Mouse (Mus musculus): ENCODE measurements around the gene Fbxl4. TPM values are rescaled to one million over a fixed set of nuclear protein-coding genes. Genes with fewer than 3 reads are reported as not detected.

Fbxl4 gene
- polyA plus RNA-seq, 1 experiment: 5.4 TPM

DNA sequence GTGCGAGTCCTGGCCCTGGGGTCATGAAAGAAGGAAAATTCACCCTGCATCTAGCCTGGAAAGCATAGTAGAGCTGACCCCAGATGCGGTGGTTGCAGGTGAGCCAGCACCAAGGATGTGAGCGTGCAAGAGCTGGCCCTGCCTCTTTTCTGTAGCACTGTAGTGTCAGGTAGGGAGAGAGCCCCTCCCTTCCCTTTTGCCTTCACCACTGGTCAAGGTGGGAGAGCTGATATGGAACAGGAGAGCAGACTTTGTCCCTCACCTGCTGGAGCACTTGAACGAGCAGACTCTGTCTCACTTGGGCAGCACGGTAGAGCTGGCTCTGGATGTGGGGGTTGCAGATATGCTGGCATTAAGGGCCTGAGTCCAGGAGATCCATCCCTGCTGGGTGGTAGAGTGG lies 39.7 kb downstream of the Fbxl4 start:
- no peak overlapping the region for H3K4me2 ChIP-seq (ENCODE audit: low read depth)
- TF ChIP-seq CEBPB (IDR thresholded peaks at IDR 0.05; ENCODE audit: insufficient read depth, poor library complexity, severe bottlenecking) (no peak), POLR2A (IDR thresholded peaks at IDR 0.05; ENCODE audit: insufficient read length, low read depth) (no peak), MYOD1 (IDR thresholded peaks at IDR 0.05; ENCODE audit: control insufficient read depth in 1 of 3, insufficient read length in 2 of 3, low read depth in 2 of 3) (no peak), REST (IDR thresholded peaks at IDR 0.05; ENCODE audit: insufficient read depth, insufficient read length) (no peak), MAX (IDR thresholded peaks at IDR 0.05; ENCODE audit: low read depth) (no peak), USF1 (IDR thresholded peaks at IDR 0.05; ENCODE audit: low read depth) (no peak), POLR2AphosphoS2 (IDR thresholded peaks at IDR 0.05; ENCODE audit: insufficient read length, low read depth) (no peak), MYOG (IDR thresholded peaks at IDR 0.05; ENCODE audit: control insufficient read depth in 1 of 3, insufficient read depth in 1 of 3, insufficient read length in 2 of 3, low read depth in 2 of 3) (no peak), E2F4 (IDR thresholded peaks at IDR 0.05; ENCODE audit: insufficient read depth) (no peak), SRF (IDR thresholded peaks at IDR 0.05; ENCODE audit: control insufficient read depth, insufficient read length, low read depth) (no peak), TCF3 (IDR thresholded peaks at IDR 0.05; ENCODE audit: insufficient read length, low read depth) (no peak), TCF12 (IDR thresholded peaks at IDR 0.05; ENCODE audit: insufficient read depth, poor library complexity, severe bottlenecking) (no peak)
- no peaks in the 10 kb centered on the region for H3K79me2 ChIP-seq (ENCODE audit: control insufficient read depth, insufficient read depth)
- no peak overlapping the region for H3K4me3 ChIP-seq
- H3K27me3 ChIP-seq (ENCODE audit: control insufficient read depth, insufficient read depth, insufficient read length): no peaks in the 10 kb centered on the region
- H3ac ChIP-seq (ENCODE audit: control insufficient read depth, insufficient read length): no peak overlapping the region
- H3K36me3 ChIP-seq (ENCODE audit: control insufficient read depth, insufficient read depth): peaks cover 4% of the 10 kb centered on the region

DNA sequence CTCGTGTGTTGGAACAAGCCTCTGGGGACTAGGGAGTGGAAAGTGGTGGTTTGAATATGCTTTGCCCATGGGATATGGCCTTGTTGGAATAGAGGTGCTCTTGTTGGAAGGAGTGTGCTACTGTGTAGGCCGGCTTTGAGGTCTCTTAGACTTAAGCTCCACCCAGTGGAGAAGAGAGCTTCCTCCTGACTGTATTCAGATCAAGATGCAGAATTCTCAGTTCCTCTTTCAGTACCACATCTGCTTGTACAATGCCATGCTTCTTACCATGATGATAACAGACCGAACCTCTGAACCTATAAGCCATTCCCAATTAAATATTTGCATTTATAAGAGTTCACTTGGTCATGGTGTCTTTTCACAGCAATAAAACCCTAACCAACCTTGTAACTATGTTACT lies 44.7 kb downstream of the Fbxl4 start:
- H3K4me2 ChIP-seq (ENCODE audit: low read depth): no peak overlapping the region
- H3ac ChIP-seq (ENCODE audit: control insufficient read depth, insufficient read length): no peak overlapping the region
- no peaks in the 10 kb centered on the region for H3K27me3 ChIP-seq (ENCODE audit: control insufficient read depth, insufficient read depth, insufficient read length)
- peaks cover 4% of the 10 kb centered on the region for H3K36me3 ChIP-seq (ENCODE audit: control insufficient read depth, insufficient read depth)
- TF ChIP-seq POLR2AphosphoS2 (IDR thresholded peaks at IDR 0.05; ENCODE audit: insufficient read length, low read depth) (no peak), CEBPB (IDR thresholded peaks at IDR 0.05; ENCODE audit: insufficient read depth, poor library complexity, severe bottlenecking) (no peak), E2F4 (IDR thresholded peaks at IDR 0.05; ENCODE audit: insufficient read depth) (no peak)
- no peak overlapping the region for H3K4me3 ChIP-seq
- no peaks in the 10 kb centered on the region for H3K79me2 ChIP-seq (ENCODE audit: control insufficient read depth, insufficient read depth)

DNA sequence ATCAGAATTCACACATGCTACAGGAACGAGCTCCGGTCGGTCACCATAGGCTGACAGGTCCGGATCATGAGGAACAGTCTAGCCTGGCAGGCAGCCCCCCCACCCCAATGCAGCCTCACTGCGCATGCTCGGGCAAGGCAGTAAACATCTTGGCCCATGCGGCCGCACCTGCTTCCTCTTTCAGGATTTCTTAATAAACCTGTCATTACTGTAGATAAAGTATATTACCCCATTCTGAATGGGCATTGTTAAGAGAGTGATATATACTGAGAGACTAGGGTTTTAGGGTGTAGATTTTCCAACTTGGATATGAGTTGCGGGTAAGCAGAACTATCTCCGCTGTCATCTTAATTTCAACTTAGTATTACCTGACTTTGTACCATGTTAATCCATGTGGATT lies 45.6 kb downstream of the Fbxl4 start:
- Histone ChIP-seq H3K79me2 (ENCODE audit: control insufficient read depth, insufficient read depth) (no peaks in the 10 kb centered on the region), H3K4me2 (ENCODE audit: low read depth) (no peak overlapping the region), H3ac (ENCODE audit: control insufficient read depth, insufficient read length) (no peak overlapping the region), H3K36me3 (ENCODE audit: control insufficient read depth, insufficient read depth) (peaks cover 4% of the 10 kb centered on the region), H3K4me3 (no peak overlapping the region), H3K27me3 (ENCODE audit: control insufficient read depth, insufficient read depth, insufficient read length) (no peaks in the 10 kb centered on the region)
- TF ChIP-seq USF1 (IDR thresholded peaks at IDR 0.05; ENCODE audit: low read depth): no peak
- no peak for TF ChIP-seq SRF (IDR thresholded peaks at IDR 0.05; ENCODE audit: control insufficient read depth, insufficient read length, low read depth)
- no peak for TF ChIP-seq TCF3 (IDR thresholded peaks at IDR 0.05; ENCODE audit: insufficient read length, low read depth)
- TF ChIP-seq REST (IDR thresholded peaks at IDR 0.05; ENCODE audit: insufficient read depth, insufficient read length): no peak

DNA sequence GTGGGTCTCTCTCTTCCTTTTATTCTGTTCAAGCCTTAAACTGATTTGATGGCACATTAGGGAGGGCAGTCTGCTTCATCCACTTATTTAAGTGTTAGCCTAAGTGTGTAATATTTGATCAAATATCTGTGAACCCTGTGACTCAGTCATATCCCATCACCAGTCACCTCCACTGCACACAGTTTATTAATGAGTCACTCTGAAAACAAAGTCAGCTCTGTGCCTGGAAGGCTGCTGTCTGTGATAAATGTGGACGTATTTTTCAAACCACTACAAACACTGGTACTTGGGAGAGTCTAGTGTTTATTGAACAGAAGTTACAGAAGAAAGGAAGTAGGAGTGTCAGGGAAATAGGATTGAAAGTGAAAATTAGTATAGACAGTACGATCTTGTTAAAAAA lies 63.3 kb downstream of the Fbxl4 start:
- peaks cover 9% of the 10 kb centered on the region for H3K36me3 ChIP-seq (ENCODE audit: control insufficient read depth, insufficient read depth)
- TF ChIP-seq MYOD1 (IDR thresholded peaks at IDR 0.05; ENCODE audit: control insufficient read depth in 1 of 3, insufficient read length in 2 of 3, low read depth in 2 of 3): no peak
- no peak for TF ChIP-seq REST (IDR thresholded peaks at IDR 0.05; ENCODE audit: insufficient read depth, insufficient read length)
- no peak for TF ChIP-seq MAX (IDR thresholded peaks at IDR 0.05; ENCODE audit: low read depth)
- TF ChIP-seq TCF12 (IDR thresholded peaks at IDR 0.05; ENCODE audit: insufficient read depth, poor library complexity, severe bottlenecking): no peak
- TF ChIP-seq POLR2A (IDR thresholded peaks at IDR 0.05; ENCODE audit: insufficient read length, low read depth): no peak
- TF ChIP-seq CEBPB (IDR thresholded peaks at IDR 0.05; ENCODE audit: insufficient read depth, poor library complexity, severe bottlenecking): no peak
- TF ChIP-seq POLR2AphosphoS2 (IDR thresholded peaks at IDR 0.05; ENCODE audit: insufficient read length, low read depth): no peak
- TF ChIP-seq USF1 (IDR thresholded peaks at IDR 0.05; ENCODE audit: low read depth): no peak
- TF ChIP-seq TCF3 (IDR thresholded peaks at IDR 0.05; ENCODE audit: insufficient read length, low read depth): no peak
- TF ChIP-seq MYOG (IDR thresholded peaks at IDR 0.05; ENCODE audit: control insufficient read depth in 1 of 3, insufficient read depth in 1 of 3, insufficient read length in 2 of 3, low read depth in 2 of 3): no peak
- H3K4me2 ChIP-seq (ENCODE audit: low read depth): peak overlapping the region; percentile 13
- H3K79me2 ChIP-seq (ENCODE audit: control insufficient read depth, insufficient read depth): no peaks in the 10 kb centered on the region
- no peak overlapping the region for H3K4me3 ChIP-seq
- H3ac ChIP-seq (ENCODE audit: control insufficient read depth, insufficient read length): no peak overlapping the region
- no peaks in the 10 kb centered on the region for H3K27me3 ChIP-seq (ENCODE audit: control insufficient read depth, insufficient read depth, insufficient read length)

DNA sequence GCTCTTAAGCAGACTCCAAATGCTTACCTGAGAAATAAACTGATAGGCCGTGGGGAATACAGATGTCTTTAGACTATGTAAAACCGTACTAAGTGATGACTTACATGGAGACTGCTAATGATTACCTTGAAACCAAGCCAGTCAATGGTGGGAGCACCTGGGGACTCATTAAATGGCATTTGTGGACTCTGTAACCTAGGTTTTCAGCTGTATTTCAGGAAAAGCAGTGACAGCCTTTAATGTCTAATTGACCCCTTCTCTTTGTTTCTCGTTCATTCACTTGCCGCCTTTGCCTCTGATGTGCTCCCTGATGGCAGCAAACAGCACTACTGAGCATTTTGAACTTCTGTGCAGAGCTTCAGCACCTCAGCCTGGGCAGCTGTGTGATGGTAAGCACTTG lies 65.1 kb downstream of the Fbxl4 start:
- no peak overlapping the region for H3K4me2 ChIP-seq (ENCODE audit: low read depth)
- peaks cover 13% of the 10 kb centered on the region for H3K36me3 ChIP-seq (ENCODE audit: control insufficient read depth, insufficient read depth)
- TF ChIP-seq USF1 (IDR thresholded peaks at IDR 0.05; ENCODE audit: low read depth) (no peak), E2F4 (IDR thresholded peaks at IDR 0.05; ENCODE audit: insufficient read depth) (no peak), TCF12 (IDR thresholded peaks at IDR 0.05; ENCODE audit: insufficient read depth, poor library complexity, severe bottlenecking) (no peak), SRF (IDR thresholded peaks at IDR 0.05; ENCODE audit: control insufficient read depth, insufficient read length, low read depth) (no peak), POLR2A (IDR thresholded peaks at IDR 0.05; ENCODE audit: insufficient read length, low read depth) (no peak), MAX (IDR thresholded peaks at IDR 0.05; ENCODE audit: low read depth) (no peak), TCF3 (IDR thresholded peaks at IDR 0.05; ENCODE audit: insufficient read length, low read depth) (no peak), CEBPB (IDR thresholded peaks at IDR 0.05; ENCODE audit: insufficient read depth, poor library complexity, severe bottlenecking) (no peak), MYOG (IDR thresholded peaks at IDR 0.05; ENCODE audit: control insufficient read depth in 1 of 3, insufficient read depth in 1 of 3, insufficient read length in 2 of 3, low read depth in 2 of 3) (no peak), REST (IDR thresholded peaks at IDR 0.05; ENCODE audit: insufficient read depth, insufficient read length) (no peak), MYOD1 (IDR thresholded peaks at IDR 0.05; ENCODE audit: control insufficient read depth in 1 of 3, insufficient read length in 2 of 3, low read depth in 2 of 3) (no peak), POLR2AphosphoS2 (IDR thresholded peaks at IDR 0.05; ENCODE audit: insufficient read length, low read depth) (no peak)
- no peak overlapping the region for H3ac ChIP-seq (ENCODE audit: control insufficient read depth, insufficient read length)
- H3K79me2 ChIP-seq (ENCODE audit: control insufficient read depth, insufficient read depth): no peaks in the 10 kb centered on the region
- no peaks in the 10 kb centered on the region for H3K27me3 ChIP-seq (ENCODE audit: control insufficient read depth, insufficient read depth, insufficient read length)
- no peak overlapping the region for H3K4me3 ChIP-seq

All from myocyte (in vitro differentiated cells).